Mouse (Mus musculus) hindbrain, postnatal 0 days (tissue): ENCODE measurements at regions not wholly inside any gene's neighbourhood (a gene's known extent, or its start where the extent isn't known, plus 50 kb on each side); places are given as distances from the start of the nearest gene placed in this dataset.

Experiments used
- ATAC-seq: fragments of 200-750 bp; cut with Nextera tagmentation; 2 replicates; pipeline ENCODE4 v1.8.0; 2017; ENCODE audit warnings: mild to moderate bottlenecking, moderate TSS enrichment, moderate library complexity
- DNase-seq: peaks from one replicate; pipeline ENCODE4 v3.0.0-alpha.2; 2015; ENCODE audit warnings: low spot score
- H3K27ac ChIP-seq: fragments of 300-500 bp; sonication (generic); 2 replicates; pipeline ENCODE4 v1.5.1; 2014; ENCODE audit warnings: mild to moderate bottlenecking
- H3K27me3 ChIP-seq: fragments of 300-500 bp; sonication (generic); 2 replicates; pipeline ENCODE4 v1.6.1; 2014; ENCODE audit warnings: low read length, mixed read lengths; ENCODE audit not compliant: insufficient read depth
- H3K36me3 ChIP-seq: fragments of 300-500 bp; sonication (generic); 2 replicates; pipeline ENCODE4 v1.6.1; 2014; ENCODE audit warnings: low read length, mixed read lengths; ENCODE audit not compliant: insufficient read depth
- H3K4me1 ChIP-seq: fragments of 300-500 bp; sonication (generic); 2 replicates; pipeline ENCODE4 v1.6.1; 2014; ENCODE audit warnings: antibody characterized with exemption, low read length, mixed read lengths; ENCODE audit not compliant: insufficient read depth
- H3K4me2 ChIP-seq: fragments of 300-500 bp; sonication (generic); 2 replicates; pipeline ENCODE4 v1.6.1; 2014; ENCODE audit warnings: low read depth, mild to moderate bottlenecking, low read length, moderate library complexity, mixed read lengths
- H3K4me3 ChIP-seq: fragments of 300-500 bp; sonication (generic); 2 replicates; pipeline ENCODE4 v1.5.1; 2014; ENCODE audit warnings: low read length
- H3K9ac ChIP-seq: fragments of 300-500 bp; sonication (generic); replicated peaks from 2 replicates; pipeline ENCODE4 v1.6.1; 2014; ENCODE audit warnings: mild to moderate bottlenecking, low read length, moderate library complexity, mixed read lengths
- H3K9me3 ChIP-seq: fragments of 300-500 bp; sonication (generic); 2 replicates; pipeline ENCODE4 v1.6.1; 2016; ENCODE audit warnings: low read length, mixed read lengths
- CTCF ChIP-seq: IDR thresholded peaks from 2 replicates; pipeline ENCODE4 v1.5.1; 2016; ENCODE audit warnings: antibody characterized with exemption, control low read depth, low read depth
- WGBS: fragments of 180-500 bp; shearing (Covaris S2); extraction: QIAGEN DNeasy Blood & Tissue Kit; methylation state at CpG from one replicate; pipeline ENCODE4 v1.1.7; 2014; 5-methylcytosine and 5-hydroxymethylcytosine counted together

DNA sequence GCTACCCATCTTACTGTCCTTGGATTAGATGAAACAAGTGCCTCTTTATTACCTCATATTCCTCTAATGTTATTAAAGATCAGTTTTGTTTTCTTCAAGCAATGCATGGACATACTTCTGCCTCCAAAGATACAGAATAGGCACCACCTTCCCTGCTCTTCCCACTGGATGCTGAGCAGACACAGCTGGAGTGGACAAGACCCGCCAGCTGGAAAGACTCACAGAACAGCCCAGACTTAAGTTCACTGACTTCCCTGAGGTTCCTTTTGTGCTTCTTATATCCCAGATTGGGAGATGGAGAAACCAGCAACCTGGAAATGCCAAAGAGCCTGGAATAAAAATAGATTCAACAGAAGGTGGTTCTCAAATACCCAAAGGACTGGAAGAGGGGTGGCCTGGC, 245.0 kb downstream of the Sorl1 start:
- H3K36me3 ChIP-seq = no peaks in the 10 kb centered on the region
- no peak overlapping the region for H3K9ac ChIP-seq
- H3K4me3 ChIP-seq = no peak overlapping the region
- WGBS = 89% methylated on average over 1 of the region's 1 CpGs
- ATAC-seq = no peak
- no peaks in the 10 kb centered on the region for H3K9me3 ChIP-seq
- no peak for TF ChIP-seq CTCF
- H3K4me2 ChIP-seq = no peak overlapping the region
- H3K27me3 ChIP-seq = no peaks in the 10 kb centered on the region
- no peak for DNase-seq
- no peak overlapping the region for H3K27ac ChIP-seq
- peaks cover 8% of the 10 kb centered on the region for H3K4me1 ChIP-seq

DNA sequence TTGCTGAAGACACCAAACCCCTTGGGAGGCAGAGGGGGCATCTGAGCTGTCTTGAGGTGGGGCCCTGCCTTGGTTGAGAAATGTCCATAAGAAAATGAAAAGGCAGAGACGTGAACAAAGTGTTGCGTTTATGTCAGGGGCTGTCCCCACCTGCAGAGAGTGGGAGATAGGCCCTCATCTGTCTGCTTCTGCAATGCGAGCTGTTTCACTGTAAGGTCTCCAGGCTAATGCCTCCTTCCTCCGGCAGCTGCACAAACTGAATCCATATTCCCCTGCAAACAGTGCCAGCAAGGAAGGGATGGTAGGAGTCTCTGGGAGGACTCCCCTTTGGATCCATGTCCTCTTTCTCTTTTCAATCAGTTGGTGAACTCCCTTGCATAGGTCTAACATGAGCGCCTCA, 263.0 kb downstream of the Sorl1 start:
- peak; percentile 31; the same call in 1 of the 2 replicates for TF ChIP-seq CTCF
- no peak overlapping the region for H3K4me3 ChIP-seq
- DNase-seq = peak; percentile 35
- H3K4me1 ChIP-seq = peaks cover 23% of the 10 kb centered on the region
- peak overlapping the region; percentile 58 for H3K27ac ChIP-seq
- H3K9me3 ChIP-seq = no peaks in the 10 kb centered on the region
- H3K36me3 ChIP-seq = no peaks in the 10 kb centered on the region
- peak; percentile 32 for ATAC-seq
- H3K9ac ChIP-seq = no peak overlapping the region
- 0 out of 2 replicates have a peak overlapping the region, but pooled peaks have one; percentile 5 for H3K4me2 ChIP-seq
- 29% methylated on average over 5 of the region's 5 CpGs for WGBS
- H3K27me3 ChIP-seq = no peaks in the 10 kb centered on the region

DNA sequence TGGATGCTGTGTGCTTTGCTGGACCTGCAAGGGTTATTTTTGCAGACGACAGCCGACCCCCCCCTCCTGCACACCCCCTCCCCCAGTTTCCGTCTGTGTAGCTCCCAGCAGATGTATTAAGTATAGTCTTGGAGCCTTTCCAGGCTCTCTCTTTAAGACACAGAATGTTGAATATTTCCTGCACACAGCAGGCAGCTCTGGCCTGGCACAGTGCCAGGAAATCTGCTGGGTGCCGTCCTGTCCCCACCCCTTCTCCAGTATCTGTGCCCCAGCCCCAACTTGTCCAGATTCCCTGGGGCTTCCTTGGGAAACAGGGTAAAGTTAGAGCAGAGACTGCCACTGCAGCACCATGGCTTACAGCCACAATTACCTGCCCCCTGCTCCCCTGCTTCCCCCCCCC, 263.4 kb downstream of the Sorl1 start:
- ATAC-seq (peak; percentile 70), DNase-seq (peak; percentile 83)
- Histone ChIP-seq H3K4me3 (no peak overlapping the region), H3K36me3 (no peaks in the 10 kb centered on the region), H3K27ac (peak overlapping the region; percentile 58; the same call in 1 of the 2 replicates), H3K9me3 (no peaks in the 10 kb centered on the region), H3K9ac (no peak overlapping the region; the same call in 1 of the 2 replicates), H3K4me2 (0 out of 2 replicates have a peak overlapping the region, but pooled peaks have one; percentile 5), H3K4me1 (peaks cover 23% of the 10 kb centered on the region), H3K27me3 (no peaks in the 10 kb centered on the region)
- no peak for TF ChIP-seq CTCF
- 4% methylated on average over 4 of the region's 4 CpGs for WGBS

DNA sequence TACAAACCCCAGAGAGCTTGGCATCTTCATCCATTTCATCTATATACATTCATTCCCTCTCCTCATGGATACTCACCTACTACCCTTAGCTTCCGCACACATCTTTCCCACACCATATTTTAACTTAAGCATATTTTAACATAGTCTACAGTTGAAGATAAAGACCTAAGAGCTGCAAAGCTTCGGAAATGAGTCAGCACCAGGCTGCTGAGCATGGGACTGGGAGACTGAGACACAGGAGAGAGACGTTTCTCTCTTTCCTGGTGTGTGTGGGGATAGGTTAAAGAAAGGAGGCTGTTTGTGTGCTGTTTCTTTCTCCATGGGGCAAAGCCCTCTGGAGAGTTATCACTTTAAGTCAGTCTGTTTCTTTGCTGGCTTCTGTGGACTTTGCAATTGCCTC, 264.3 kb downstream of the Sorl1 start:
- no peak overlapping the region for H3K4me2 ChIP-seq
- no peak overlapping the region for H3K4me3 ChIP-seq
- H3K27ac ChIP-seq = no peak overlapping the region
- no peak for TF ChIP-seq CTCF
- H3K27me3 ChIP-seq = no peaks in the 10 kb centered on the region
- H3K36me3 ChIP-seq = no peaks in the 10 kb centered on the region
- ATAC-seq (no peak), DNase-seq (no peak)
- no peaks in the 10 kb centered on the region for H3K9me3 ChIP-seq
- H3K4me1 ChIP-seq = peaks cover 23% of the 10 kb centered on the region
- no peak overlapping the region for H3K9ac ChIP-seq
- WGBS = 69% methylated on average over 3 of the region's 3 CpGs

DNA sequence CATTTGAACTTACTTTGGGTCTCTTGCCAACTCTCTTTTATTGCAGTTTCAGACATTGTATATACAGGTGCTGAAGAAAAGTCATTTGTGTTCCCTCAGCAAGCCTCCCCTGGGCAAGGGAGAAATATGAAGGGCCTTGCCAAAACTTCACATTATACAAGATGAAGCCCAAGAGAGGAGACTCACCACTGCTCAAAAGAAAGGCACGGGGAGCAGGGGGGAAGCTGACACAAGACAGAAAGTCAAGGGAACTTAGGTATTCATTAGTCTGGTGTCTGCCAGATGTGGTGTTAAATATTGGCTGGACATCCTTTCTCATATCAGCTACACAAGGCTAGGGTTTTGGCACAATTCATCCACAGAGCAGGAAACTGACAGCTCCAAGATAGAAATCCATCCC, 272.0 kb downstream of the Sorl1 start:
- Histone ChIP-seq H3K9me3 (no peaks in the 10 kb centered on the region), H3K27ac (no peak overlapping the region), H3K9ac (no peak overlapping the region), H3K4me3 (no peak overlapping the region), H3K36me3 (no peaks in the 10 kb centered on the region), H3K4me2 (no peak overlapping the region), H3K4me1 (no peaks in the 10 kb centered on the region), H3K27me3 (no peaks in the 10 kb centered on the region)
- DNase-seq = no peak
- ATAC-seq = no peak
- no peak for TF ChIP-seq CTCF
- WGBS = 83% methylated on average over 1 of the region's 1 CpGs

DNA sequence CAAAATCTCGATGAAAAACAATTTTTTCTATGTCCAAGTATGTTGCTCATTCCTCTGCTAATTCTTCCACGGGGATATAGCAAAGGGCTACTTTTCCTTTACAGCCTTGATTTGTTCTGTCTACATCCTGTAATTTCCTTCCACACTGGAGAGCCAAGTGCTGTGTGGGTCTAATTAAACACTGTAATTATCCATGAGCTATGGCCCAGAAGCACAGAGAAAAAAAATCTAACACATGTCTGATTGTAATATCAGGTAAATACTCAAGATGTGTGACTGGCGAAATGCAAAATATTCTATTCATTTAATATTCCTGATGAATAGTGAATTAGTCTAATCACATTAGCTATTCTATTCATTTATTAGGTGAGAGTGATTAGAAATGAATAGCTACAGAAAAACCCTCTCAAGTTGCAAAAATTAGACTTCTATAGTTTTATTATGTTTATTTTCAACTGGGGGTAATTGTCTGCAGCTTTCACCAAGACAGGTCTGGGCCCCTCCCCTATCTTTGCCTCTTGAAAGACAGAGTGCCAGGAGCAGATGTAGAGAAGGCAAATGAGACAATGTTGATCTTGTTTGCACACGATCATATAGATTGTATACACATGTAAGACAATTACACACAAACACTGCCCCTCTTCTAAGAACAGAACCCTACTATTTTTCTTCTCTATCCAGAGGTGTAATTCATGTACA, 274.3 kb downstream of the Sorl1 start:
- Histone ChIP-seq H3K9ac (no peak overlapping the region), H3K36me3 (no peaks in the 10 kb centered on the region), H3K27me3 (no peaks in the 10 kb centered on the region), H3K9me3 (no peaks in the 10 kb centered on the region), H3K4me3 (no peak overlapping the region), H3K27ac (no peak overlapping the region), H3K4me2 (no peak overlapping the region), H3K4me1 (no peaks in the 10 kb centered on the region)
- TF ChIP-seq CTCF = no peak
- 66% methylated on average over 4 of the region's 4 CpGs for WGBS
- no peak for DNase-seq
- ATAC-seq = no peak

DNA sequence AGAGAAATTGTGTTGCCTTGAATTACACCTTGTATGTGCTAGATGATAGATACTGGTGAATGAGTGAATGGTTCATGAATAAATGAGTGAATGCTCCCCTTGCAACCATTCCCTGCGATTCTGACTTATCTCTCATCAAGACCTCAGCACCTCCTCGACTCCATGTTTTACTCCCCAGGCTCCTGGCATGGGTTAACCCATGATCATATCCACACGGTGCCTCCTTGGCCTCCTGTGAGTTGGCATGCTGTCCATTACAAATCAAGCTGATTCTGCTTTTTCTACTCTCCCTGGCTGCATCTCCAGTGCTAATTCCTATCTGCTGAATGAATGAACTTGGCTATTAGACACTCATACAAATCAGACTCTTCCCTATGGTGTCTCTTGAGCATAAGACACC, 279.5 kb downstream of the Sorl1 start:
- no peak overlapping the region for H3K4me3 ChIP-seq
- ATAC-seq = no peak
- TF ChIP-seq CTCF = no peak
- 66% methylated on average over 3 of the region's 3 CpGs for WGBS
- H3K36me3 ChIP-seq = no peaks in the 10 kb centered on the region
- H3K4me2 ChIP-seq = no peak overlapping the region
- H3K9me3 ChIP-seq = no peaks in the 10 kb centered on the region
- no peak for DNase-seq
- H3K27ac ChIP-seq = no peak overlapping the region
- no peaks in the 10 kb centered on the region for H3K27me3 ChIP-seq
- H3K9ac ChIP-seq = no peak overlapping the region
- H3K4me1 ChIP-seq = no peaks in the 10 kb centered on the region
